Mouse (Mus musculus) liver, postnatal 0 days (tissue): ENCODE measurements around the gene Boc.

Source experiments
- CTCF ChIP-seq: sonication (generic); IDR thresholded peaks from 2 replicates; pipeline ENCODE4 v1.5.1; 2016; ENCODE audit warnings: antibody characterized with exemption, low read depth
- EP300 ChIP-seq: IDR thresholded peaks from 2 replicates; pipeline ENCODE4 v1.6.1; 2016; ENCODE audit warnings: antibody characterized with exemption, low read depth, mild to moderate bottlenecking

DNA sequence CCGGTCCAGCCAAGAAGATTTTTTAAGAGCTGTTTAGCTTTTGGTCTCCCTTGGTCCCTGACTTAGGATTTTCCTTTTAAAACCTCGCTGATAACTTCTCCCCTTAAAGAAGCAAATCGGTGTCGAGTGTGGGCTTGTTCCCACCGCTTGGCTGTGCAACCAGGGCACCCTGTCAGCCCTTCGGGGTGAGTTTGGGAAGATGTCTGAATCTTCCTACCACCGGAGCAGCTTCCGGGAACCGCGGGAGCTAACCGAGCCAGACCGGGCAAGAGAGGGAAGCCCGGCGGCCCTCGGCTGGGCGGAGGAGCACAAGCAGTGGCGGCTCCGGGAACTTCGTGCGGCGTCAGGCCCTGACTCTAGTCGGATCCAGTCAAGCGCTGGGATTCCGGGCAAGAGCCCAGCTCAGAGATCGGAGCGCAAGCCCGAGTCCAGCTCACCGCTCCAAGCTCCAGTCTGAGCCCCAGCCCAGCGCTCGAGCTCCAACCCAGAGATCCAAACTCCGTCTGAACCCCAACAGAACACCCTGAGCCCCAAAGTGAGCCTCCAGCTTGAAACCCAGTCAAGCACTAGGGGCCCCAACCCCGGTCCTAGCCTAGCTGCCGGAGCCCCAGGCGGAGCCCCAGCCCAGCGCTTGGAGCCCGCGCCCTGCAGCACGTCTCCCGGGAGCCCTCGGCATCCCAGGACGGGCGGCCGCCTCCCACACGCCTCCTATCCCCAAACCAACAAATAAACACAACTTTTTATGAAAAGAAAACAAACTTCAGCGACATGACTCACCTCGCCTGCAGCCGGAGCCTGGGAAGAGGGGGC, 831 bp downstream of the Boc start:
- TF ChIP-seq CTCF (no peak), EP300 (no peak)
